Comparison of ENCODE assay signal across 10 mouse cellular contexts in genomic region chr12:111547070-111547469, GRCm38 (mm10).
"Had no signal": no experiment of that assay in that cellular context is flagged by ENCODE, and none has a peak within 500 bp of the region (broad histone marks: within the 10 kb centered on the region; RNA-seq: fewer than 3 reads in every experiment).

No protein-coding gene starts in this region.

- H3K9ac ChIP-seq: hindbrain, embryonic 13.5 days; intestine, embryonic 15.5 days; limb, embryonic 12.5 days; midbrain, embryonic 13.5 days had no signal

- H3K4me3 ChIP-seq: hindbrain, embryonic 13.5 days; intestine, embryonic 15.5 days; limb, embryonic 12.5 days; midbrain, embryonic 13.5 days had no signal

- H3K27me3 ChIP-seq: hindbrain, embryonic 13.5 days; intestine, embryonic 15.5 days; limb, embryonic 12.5 days; midbrain, embryonic 13.5 days had no signal

- ATAC-seq: hindbrain, postnatal 0 days; intestine, embryonic 15.5 days; lung, postnatal 0 days; midbrain, embryonic 13.5 days had no signal

- H3K4me2 ChIP-seq: hindbrain, embryonic 13.5 days; intestine, embryonic 15.5 days; limb, embryonic 12.5 days; midbrain, embryonic 13.5 days had no signal

- H3K4me1 ChIP-seq: hindbrain, embryonic 13.5 days; intestine, embryonic 15.5 days; limb, embryonic 12.5 days; midbrain, embryonic 13.5 days had no signal

- H3K27ac ChIP-seq: hindbrain, embryonic 13.5 days; hindbrain, postnatal 0 days; intestine, embryonic 15.5 days; limb, embryonic 12.5 days; midbrain, embryonic 13.5 days had no signal

- H3K9me3 ChIP-seq: hindbrain, embryonic 13.5 days; intestine, embryonic 15.5 days; limb, embryonic 12.5 days; midbrain, embryonic 13.5 days had no signal

- DNase-seq: lung, adult 2 months; lung, postnatal 36 days; right cerebral cortex, postnatal 14 days; thymus, postnatal 4 days had no signal
